Mouse (Mus musculus) adrenal gland, adult 18-20 months (tissue): ENCODE measurements around the gene Defb26. TPM values are rescaled to one million over a fixed set of nuclear protein-coding genes. Genes with fewer than 3 reads are reported as not detected.

Source experiments
- DNase-seq, 2 experiments: peaks; one replicate each; pipeline ENCODE4 v3.0.0; 2021 to 2022; ENCODE audit warnings: low spot score in 2 of 2
- total RNA-seq, 2 experiments: library from RNA; stranded (reverse); gene quantifications; 1 replicate in 1 of 2; 2 replicates in 1 of 2; pipeline ENCODE4 v1.2.3; 2021

Gene Defb26
- total RNA-seq, 2 experiments from 2014 or later = not detected

GRCm38 (mm10) chr2:152470973-152471372 lies 40.5 kb downstream of the Defb26 start:
- DNase-seq = peak; percentile 27 to 30

- DNase-seq = no peak
These were observed 46.8 kb downstream of the Defb26 start, which contains the start of gene Defb23 for GRCm38 (mm10) chr2:152464570-152465150. TSS of gene Defb23 (minus strand) at chr2:152464620.

- DNase-seq = no peak
These were observed 52.3 kb downstream of the Defb26 start for GRCm38 (mm10) chr2:152459241-152459640.

Other genes starting within 250 kb of the Defb26 start
- gene Tbc1d20, start 217.9 kb downstream of the Defb26 start, total RNA-seq = 100 to 1,000 TPM; 144 to 147 TPM
- 100 to 1,000 TPM in 1 of 2 experiments, 10 to 100 TPM in 1; 97.4 to 112 TPM for gene Rbck1, start 179.0 kb downstream of the Defb26 start, total RNA-seq
- gene Trib3, start 167.7 kb downstream of the Defb26 start, total RNA-seq = 10 to 100 TPM in 1 of 2 experiments, 1 to 10 TPM in 1; 4.9 to 12.4 TPM
- gene Nrsn2, start 135.1 kb downstream of the Defb26 start, total RNA-seq = 1 to 10 TPM; 5.8 to 6.7 TPM
- gene Sox12, start 113.6 kb downstream of the Defb26 start, total RNA-seq = 1 to 10 TPM; 3.5 to 7.3 TPM
- gene Zcchc3, start 96.7 kb downstream of the Defb26 start, total RNA-seq = 1 to 10 TPM; 6.8 to 7.8 TPM
- gene 6820408C15Rik, start 96.1 kb downstream of the Defb26 start, total RNA-seq = under 1 TPM; 0.36 to 0.74 TPM
- gene Defb23, start 47.1 kb downstream of the Defb26 start, total RNA-seq = not detected
- gene Defb20, start 34.6 kb downstream of the Defb26 start, total RNA-seq = not detected
- not detected for gene Defb22, start 21.6 kb downstream of the Defb26 start, total RNA-seq
- not detected for gene Defb28, start 6.6 kb upstream of the Defb26 start, total RNA-seq
- not detected for gene Defb29, start 28.4 kb upstream of the Defb26 start, total RNA-seq
- gene Gm17416, start 57.6 kb upstream of the Defb26 start, total RNA-seq = not detected
- gene Defb21, start 61.1 kb upstream of the Defb26 start, total RNA-seq = not detected
- under 1 TPM in 1 of 2 experiments, not detected in 1; 0.93 TPM for gene Defb19, start 68.6 kb upstream of the Defb26 start, total RNA-seq
- gene Defb45, start 87.7 kb upstream of the Defb26 start, total RNA-seq = not detected
- gene Defb36, start 92.6 kb upstream of the Defb26 start, total RNA-seq = not detected
- 1 to 10 TPM; 1.5 to 2.4 TPM for gene Defb25, start 111.4 kb upstream of the Defb26 start, total RNA-seq
- gene Rem1, start 115.3 kb upstream of the Defb26 start, total RNA-seq = 10 to 100 TPM in 1 of 2 experiments, 1 to 10 TPM in 1; 8.9 to 13.5 TPM
- 100 to 1,000 TPM; 151 to 170 TPM for gene H13, start 157.8 kb upstream of the Defb26 start, total RNA-seq
- 10 to 100 TPM; 23.5 to 25.8 TPM for gene Mcts2, start 175.3 kb upstream of the Defb26 start, total RNA-seq
- gene Id1, start 224.6 kb upstream of the Defb26 start, total RNA-seq = 10 to 100 TPM; 51.8 to 93.4 TPM
- gene Cox4i2, start 242.5 kb upstream of the Defb26 start, total RNA-seq = 1 to 10 TPM; 2.5 to 3.8 TPM